Mouse (Mus musculus): ENCODE measurements around the gene Pcmt1. TPM values are rescaled to one million over a fixed set of nuclear protein-coding genes. Genes with fewer than 3 reads are reported as not detected.
A peak's percentile ranks its signal among the peaks of the same experiment; 100 is the strongest.

Gene Pcmt1
- polyA plus RNA-seq (2014; fragmentation: Nextera tagmentation; extraction: Ambion mirVana), result 140 and 141 TPM in 2 replicates

DNA sequence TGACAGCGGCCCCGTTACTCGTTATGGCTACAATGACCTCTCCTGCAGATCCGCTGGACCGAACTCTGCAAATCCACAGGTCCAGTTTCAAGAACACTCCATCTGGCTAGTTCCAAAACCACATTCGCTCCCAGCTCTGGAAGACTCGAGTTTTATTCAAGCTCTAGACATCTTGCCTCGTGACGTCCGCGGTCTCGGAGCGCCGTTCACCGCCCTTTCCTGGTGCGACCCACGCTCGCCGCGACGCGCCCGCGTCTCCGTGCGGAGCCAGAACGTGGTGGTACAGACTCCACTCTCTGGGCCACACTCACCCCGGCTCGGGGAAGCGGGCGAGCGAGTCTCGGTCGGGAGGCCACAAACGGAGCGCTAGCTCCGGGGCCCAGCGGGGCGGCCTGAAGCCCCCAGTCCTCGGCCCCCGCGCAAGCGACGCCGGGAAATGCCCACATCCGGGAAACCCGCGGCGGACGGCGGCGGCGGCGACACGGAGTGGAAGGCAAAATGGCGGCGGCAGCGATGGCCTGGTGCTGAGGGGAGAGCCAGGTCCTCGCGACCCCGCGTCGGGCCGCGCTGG is at the start of gene Pcmt1, which contains the start of gene Lats1:
Pcmt1 (minus strand) TSS at position 406 of the 571 bp plus-strand sequence.
Lats1 (plus strand) TSS at position 484 of the 571 bp plus-strand sequence.
- H3K9ac ChIP-seq (ENCODE audit: low read length), result peak within 1 kb of the TSS; percentile 99
- no peaks in the 10 kb centered on the region for H3K27me3 ChIP-seq (ENCODE audit: control insufficient read depth, insufficient read depth, low read length)
- peaks cover 4% of the 10 kb centered on the region; the same call in 1 of the 2 replicates for H3K4me1 ChIP-seq (replicated peaks; ENCODE audit: control insufficient read depth, insufficient read depth, low read length)
- peak; percentile 88 for ATAC-seq (replicated peaks; ENCODE audit: low FRiP score)
- H3K4me2 ChIP-seq (ENCODE audit: low read depth, low read length, severe bottlenecking), result peak within 1 kb of the TSS; percentile 74
- peak within 1 kb of the TSS; percentile 98 for H3K4me3 ChIP-seq (ENCODE audit: low read depth, low read length)
- H3K36me3 ChIP-seq (ENCODE audit: control insufficient read depth, insufficient read depth, low read length), result peaks cover 9% of the 10 kb centered on the region; the same call in 1 of the 2 replicates
- H3K9me3 ChIP-seq (ENCODE audit: control insufficient read depth, low read length), result no peaks in the 10 kb centered on the region
- WGBS, result under 1% methylated on average over 47 of the region's 65 CpGs
- peak within 1 kb of the TSS; percentile 90 for H3K27ac ChIP-seq (ENCODE audit: low read depth, low read length)
- DNase-seq (ENCODE audit: low spot score), result peak; percentile 94

DNA sequence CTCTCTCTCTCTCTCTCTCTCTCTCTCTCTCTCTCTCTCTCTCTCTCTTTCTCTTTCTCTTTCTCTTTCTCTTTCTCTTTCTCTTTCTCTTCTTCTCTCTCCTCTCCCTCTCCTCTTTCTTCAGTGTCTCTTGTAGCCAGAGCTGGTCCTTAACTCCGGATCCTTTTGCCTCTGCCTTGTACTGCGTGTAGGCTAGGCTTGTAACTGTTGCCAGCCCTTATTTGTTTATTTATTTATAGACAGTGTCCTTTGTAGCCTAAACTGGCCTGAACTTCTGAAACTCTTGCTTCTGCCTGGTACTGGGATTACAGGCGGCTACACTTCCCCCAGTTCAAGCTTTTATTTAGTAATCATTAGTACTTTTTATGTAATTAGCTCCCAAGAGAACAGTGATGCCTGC is 46.1 kb upstream of the Pcmt1 start:
- Histone ChIP-seq H3K36me3 (ENCODE audit: control insufficient read depth, insufficient read depth, low read length) (no peaks in the 10 kb centered on the region), H3K9me3 (ENCODE audit: control insufficient read depth, low read length) (no peaks in the 10 kb centered on the region), H3K27ac (ENCODE audit: low read depth, low read length) (no peak overlapping the region), H3K4me2 (ENCODE audit: low read depth, low read length, severe bottlenecking) (peak overlapping the region; percentile 80), H3K4me1 (replicated peaks; ENCODE audit: control insufficient read depth, insufficient read depth, low read length) (no peaks in the 10 kb centered on the region; the same call in 1 of the 2 replicates), H3K9ac (ENCODE audit: low read length) (0 out of 2 replicates have a peak overlapping the region, but pooled peaks have one; percentile 3), H3K27me3 (ENCODE audit: control insufficient read depth, insufficient read depth, low read length) (no peaks in the 10 kb centered on the region), H3K4me3 (ENCODE audit: low read depth, low read length) (peak overlapping the region; percentile 69)
- WGBS, result 31% methylated on average over 3 of the region's 3 CpGs
- DNase-seq (ENCODE audit: low spot score), result no peak
- no peak for ATAC-seq (replicated peaks; ENCODE audit: low FRiP score)

DNA sequence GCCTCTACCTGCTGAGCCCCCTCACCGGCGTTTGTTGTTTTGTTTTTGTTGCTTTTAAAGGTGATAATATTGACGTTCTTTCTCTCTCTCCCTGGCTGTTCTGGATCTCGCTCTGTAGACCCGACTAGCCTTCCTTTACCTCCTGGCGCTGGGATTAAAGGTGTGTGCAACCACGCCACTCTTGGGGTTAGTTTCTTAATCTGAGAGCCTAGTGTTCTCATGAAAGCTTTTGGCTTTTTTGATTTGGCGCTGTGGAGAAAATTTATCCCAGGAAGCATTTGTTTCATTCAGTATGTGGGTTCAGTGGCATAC is 45.5 kb upstream of the Pcmt1 start:
- no peaks in the 10 kb centered on the region for H3K27me3 ChIP-seq (ENCODE audit: control insufficient read depth, insufficient read depth, low read length)
- under 1% methylated on average over 8 of the region's 8 CpGs for WGBS
- ATAC-seq (replicated peaks; ENCODE audit: low FRiP score) (no peak), DNase-seq (ENCODE audit: low spot score) (no peak)
- peak overlapping the region; percentile 69 for H3K4me3 ChIP-seq (ENCODE audit: low read depth, low read length)
- no peaks in the 10 kb centered on the region for H3K9me3 ChIP-seq (ENCODE audit: control insufficient read depth, low read length)
- H3K27ac ChIP-seq (ENCODE audit: low read depth, low read length), result 0 out of 2 replicates have a peak overlapping the region, but pooled peaks have one; percentile 15
- no peaks in the 10 kb centered on the region; the same call in 1 of the 2 replicates for H3K4me1 ChIP-seq (replicated peaks; ENCODE audit: control insufficient read depth, insufficient read depth, low read length)
- peak overlapping the region; percentile 80 for H3K4me2 ChIP-seq (ENCODE audit: low read depth, low read length, severe bottlenecking)
- H3K9ac ChIP-seq (ENCODE audit: low read length), result peak overlapping the region; percentile 77
- no peaks in the 10 kb centered on the region for H3K36me3 ChIP-seq (ENCODE audit: control insufficient read depth, insufficient read depth, low read length)

DNA sequence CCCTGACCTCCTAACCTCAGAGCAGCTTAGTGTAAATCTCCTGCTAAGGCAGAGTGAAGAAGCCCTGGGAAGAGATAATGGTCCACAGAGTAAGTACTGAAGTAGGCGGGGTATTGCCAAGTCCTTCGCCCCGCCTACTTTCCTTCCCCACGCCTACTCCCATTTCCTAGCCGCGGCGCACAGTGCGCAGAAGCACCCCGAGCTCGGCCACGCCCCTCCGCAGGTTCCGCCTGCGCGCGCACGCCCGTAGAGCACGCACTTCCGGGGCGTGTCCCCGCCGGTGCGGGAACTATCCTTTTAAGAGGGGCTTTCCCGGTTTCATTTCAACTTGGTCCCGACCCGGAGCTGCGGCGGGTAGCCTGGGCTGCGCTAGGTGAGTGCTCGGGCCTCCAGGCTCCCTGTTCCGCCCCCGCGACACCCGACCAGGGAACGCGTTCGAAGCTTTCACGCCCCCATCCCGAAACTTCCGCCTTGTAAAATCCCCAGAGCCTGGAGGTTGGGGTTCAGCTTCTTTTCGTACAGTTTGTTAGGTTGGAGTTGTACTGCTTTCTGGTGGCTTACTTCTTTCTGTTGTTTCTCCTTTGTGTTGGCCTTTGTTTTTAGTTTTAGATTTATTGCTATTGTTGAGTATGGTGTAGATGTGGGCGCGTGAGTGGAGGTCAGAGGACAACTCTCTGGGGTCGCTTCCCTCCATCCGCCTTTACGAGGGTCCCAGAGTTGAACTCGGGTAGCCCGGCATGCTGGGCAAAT is 45.0 kb upstream of the Pcmt1 start, which contains the start of gene Katna1:
Katna1 (plus strand) TSS at position 250 of the 750 bp plus-strand sequence.
- 0 out of 2 replicates have a peak within 1 kb of the TSS, but pooled peaks have one; percentile 15 for H3K27ac ChIP-seq (ENCODE audit: low read depth, low read length)

DNA sequence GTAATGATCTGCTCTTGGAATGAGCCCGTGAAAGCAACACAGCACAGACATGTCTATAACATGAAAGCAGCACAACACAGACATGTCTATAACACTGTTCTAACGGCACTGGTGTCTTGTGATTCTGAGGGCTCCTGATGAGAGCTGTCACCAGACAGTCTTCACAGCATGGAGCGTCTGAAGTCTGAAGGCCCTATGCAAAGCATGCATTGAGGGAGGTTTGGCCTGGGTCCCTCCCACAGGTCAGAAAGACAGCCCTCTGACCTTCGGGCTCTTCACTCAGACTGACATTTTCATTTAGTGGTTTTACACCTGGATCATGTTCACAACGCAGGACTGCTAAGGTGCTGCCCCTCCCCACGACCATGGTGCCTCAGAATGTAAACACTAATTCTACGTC is 34.1 kb upstream of the Pcmt1 start:
- no peak overlapping the region for H3K4me3 ChIP-seq (ENCODE audit: low read depth, low read length)
- DNase-seq (ENCODE audit: low spot score) (no peak), ATAC-seq (replicated peaks; ENCODE audit: low FRiP score) (no peak)
- no peaks in the 10 kb centered on the region for H3K4me1 ChIP-seq (replicated peaks; ENCODE audit: control insufficient read depth, insufficient read depth, low read length)
- H3K4me2 ChIP-seq (ENCODE audit: low read depth, low read length, severe bottlenecking), result no peak overlapping the region
- no peak overlapping the region for H3K9ac ChIP-seq (ENCODE audit: low read length)
- no peak overlapping the region for H3K27ac ChIP-seq (ENCODE audit: low read depth, low read length)
- H3K36me3 ChIP-seq (ENCODE audit: control insufficient read depth, insufficient read depth, low read length), result peaks cover 3% of the 10 kb centered on the region; the same call in 1 of the 2 replicates
- H3K9me3 ChIP-seq (ENCODE audit: control insufficient read depth, low read length), result no peaks in the 10 kb centered on the region
- WGBS, result 85% methylated on average over 7 of the region's 7 CpGs
- H3K27me3 ChIP-seq (ENCODE audit: control insufficient read depth, insufficient read depth, low read length), result no peaks in the 10 kb centered on the region

More for the DNA sequence above, 45.0 kb upstream of the Pcmt1 start, which contains the start of gene Katna1:
- H3K9ac ChIP-seq (ENCODE audit: low read length), result peak within 1 kb of the TSS; percentile 77
- H3K4me1 ChIP-seq (replicated peaks; ENCODE audit: control insufficient read depth, insufficient read depth, low read length), result no peaks in the 10 kb centered on the region; the same call in 1 of the 2 replicates
- no peaks in the 10 kb centered on the region for H3K36me3 ChIP-seq (ENCODE audit: control insufficient read depth, insufficient read depth, low read length)
- H3K4me2 ChIP-seq (ENCODE audit: low read depth, low read length, severe bottlenecking), result peak within 1 kb of the TSS; percentile 80
- DNase-seq (ENCODE audit: low spot score), result peak; percentile 96
- peak; percentile 99 for ATAC-seq (replicated peaks; ENCODE audit: low FRiP score)
- peak within 1 kb of the TSS; percentile 69 for H3K4me3 ChIP-seq (ENCODE audit: low read depth, low read length)
- H3K9me3 ChIP-seq (ENCODE audit: control insufficient read depth, low read length), result no peaks in the 10 kb centered on the region
- H3K27me3 ChIP-seq (ENCODE audit: control insufficient read depth, insufficient read depth, low read length), result no peaks in the 10 kb centered on the region
- WGBS, result under 1% methylated on average over 49 of the region's 49 CpGs

DNA sequence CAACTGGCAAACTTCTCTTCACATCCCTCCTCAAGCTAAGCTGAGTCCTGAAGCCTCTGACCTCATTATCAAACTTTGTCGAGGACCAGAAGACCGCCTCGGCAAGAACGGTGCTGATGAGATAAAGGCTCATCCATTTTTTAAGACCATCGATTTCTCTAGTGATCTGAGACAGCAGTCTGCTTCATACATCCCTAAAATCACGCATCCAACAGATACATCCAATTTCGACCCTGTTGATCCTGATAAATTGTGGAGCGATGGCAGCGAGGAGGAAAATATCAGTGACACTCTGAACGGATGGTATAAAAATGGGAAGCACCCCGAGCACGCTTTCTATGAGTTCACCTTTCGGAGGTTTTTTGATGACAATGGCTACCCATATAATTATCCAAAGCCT is 31.6 kb upstream of the Pcmt1 start:
- H3K27ac ChIP-seq (ENCODE audit: low read depth, low read length), result no peak overlapping the region
- H3K4me1 ChIP-seq (replicated peaks; ENCODE audit: control insufficient read depth, insufficient read depth, low read length), result no peaks in the 10 kb centered on the region
- H3K9me3 ChIP-seq (ENCODE audit: control insufficient read depth, low read length), result no peaks in the 10 kb centered on the region
- H3K27me3 ChIP-seq (ENCODE audit: control insufficient read depth, insufficient read depth, low read length), result no peaks in the 10 kb centered on the region
- H3K9ac ChIP-seq (ENCODE audit: low read length), result no peak overlapping the region
- no peak overlapping the region for H3K4me3 ChIP-seq (ENCODE audit: low read depth, low read length)
- peaks cover 3% of the 10 kb centered on the region; the same call in 1 of the 2 replicates for H3K36me3 ChIP-seq (ENCODE audit: control insufficient read depth, insufficient read depth, low read length)
- ATAC-seq (replicated peaks; ENCODE audit: low FRiP score) (no peak), DNase-seq (ENCODE audit: low spot score) (no peak)
- no peak overlapping the region for H3K4me2 ChIP-seq (ENCODE audit: low read depth, low read length, severe bottlenecking)
- WGBS, result 95% methylated on average over 13 of the region's 13 CpGs

DNA sequence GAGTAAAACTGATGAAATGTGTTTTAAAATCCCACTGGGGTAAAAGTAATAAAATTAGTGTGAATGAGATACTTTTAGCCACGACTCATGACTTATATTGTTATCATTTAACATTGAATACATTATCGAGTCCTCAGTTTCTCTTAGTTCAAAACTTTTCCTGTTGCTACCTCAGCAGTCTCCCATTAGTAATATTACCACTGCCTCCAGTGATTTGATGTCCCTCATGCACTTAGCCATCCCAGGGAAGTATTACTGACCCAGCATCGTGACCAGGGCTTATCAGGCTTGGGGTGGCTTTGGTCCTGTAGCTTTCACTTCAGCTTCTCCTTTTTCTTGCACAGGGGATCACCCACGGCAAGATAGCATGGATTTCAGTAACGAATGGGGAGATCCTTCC is 29.2 kb upstream of the Pcmt1 start:
- 91% methylated on average over 5 of the region's 5 CpGs for WGBS
- H3K4me1 ChIP-seq (replicated peaks; ENCODE audit: control insufficient read depth, insufficient read depth, low read length), result no peaks in the 10 kb centered on the region
- no peak overlapping the region for H3K27ac ChIP-seq (ENCODE audit: low read depth, low read length)
- peaks cover 3% of the 10 kb centered on the region; the same call in 1 of the 2 replicates for H3K36me3 ChIP-seq (ENCODE audit: control insufficient read depth, insufficient read depth, low read length)
- no peak overlapping the region for H3K4me3 ChIP-seq (ENCODE audit: low read depth, low read length)
- no peak for ATAC-seq (replicated peaks; ENCODE audit: low FRiP score)
- no peak for DNase-seq (ENCODE audit: low spot score)
- no peak overlapping the region for H3K9ac ChIP-seq (ENCODE audit: low read length)
- H3K27me3 ChIP-seq (ENCODE audit: control insufficient read depth, insufficient read depth, low read length), result no peaks in the 10 kb centered on the region
- H3K9me3 ChIP-seq (ENCODE audit: control insufficient read depth, low read length), result no peaks in the 10 kb centered on the region
- H3K4me2 ChIP-seq (ENCODE audit: low read depth, low read length, severe bottlenecking), result no peak overlapping the region

DNA sequence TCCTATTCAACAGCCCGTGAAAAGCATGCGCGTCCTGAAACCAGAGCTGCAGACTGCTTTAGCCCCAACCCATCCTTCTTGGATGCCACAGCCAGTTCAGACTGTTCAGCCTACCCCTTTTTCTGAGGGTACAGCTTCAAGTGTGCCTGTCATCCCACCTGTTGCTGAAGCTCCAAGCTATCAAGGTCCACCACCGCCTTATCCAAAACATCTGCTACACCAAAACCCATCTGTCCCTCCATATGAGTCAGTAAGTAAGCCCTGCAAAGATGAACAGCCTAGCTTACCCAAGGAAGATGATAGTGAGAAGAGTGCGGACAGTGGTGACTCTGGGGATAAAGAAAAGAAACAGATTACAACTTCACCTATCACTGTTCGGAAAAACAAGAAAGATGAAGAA is 21.6 kb upstream of the Pcmt1 start:
- H3K27ac ChIP-seq (ENCODE audit: low read depth, low read length), result no peak overlapping the region
- no peak overlapping the region for H3K9ac ChIP-seq (ENCODE audit: low read length)
- peaks cover 31% of the 10 kb centered on the region for H3K36me3 ChIP-seq (ENCODE audit: control insufficient read depth, insufficient read depth, low read length)
- WGBS, result 99% methylated on average over 6 of the region's 6 CpGs
- H3K4me3 ChIP-seq (ENCODE audit: low read depth, low read length), result no peak overlapping the region
- no peaks in the 10 kb centered on the region for H3K9me3 ChIP-seq (ENCODE audit: control insufficient read depth, low read length)
- DNase-seq (ENCODE audit: low spot score) (no peak), ATAC-seq (replicated peaks; ENCODE audit: low FRiP score) (no peak)
- no peaks in the 10 kb centered on the region for H3K4me1 ChIP-seq (replicated peaks; ENCODE audit: control insufficient read depth, insufficient read depth, low read length)
- H3K4me2 ChIP-seq (ENCODE audit: low read depth, low read length, severe bottlenecking), result no peak overlapping the region
- no peaks in the 10 kb centered on the region for H3K27me3 ChIP-seq (ENCODE audit: control insufficient read depth, insufficient read depth, low read length)

Measured in forebrain, embryonic 11.5 days (tissue).